ENCODE assay signal across 7 mouse cellular contexts in the genomic region with DNA sequence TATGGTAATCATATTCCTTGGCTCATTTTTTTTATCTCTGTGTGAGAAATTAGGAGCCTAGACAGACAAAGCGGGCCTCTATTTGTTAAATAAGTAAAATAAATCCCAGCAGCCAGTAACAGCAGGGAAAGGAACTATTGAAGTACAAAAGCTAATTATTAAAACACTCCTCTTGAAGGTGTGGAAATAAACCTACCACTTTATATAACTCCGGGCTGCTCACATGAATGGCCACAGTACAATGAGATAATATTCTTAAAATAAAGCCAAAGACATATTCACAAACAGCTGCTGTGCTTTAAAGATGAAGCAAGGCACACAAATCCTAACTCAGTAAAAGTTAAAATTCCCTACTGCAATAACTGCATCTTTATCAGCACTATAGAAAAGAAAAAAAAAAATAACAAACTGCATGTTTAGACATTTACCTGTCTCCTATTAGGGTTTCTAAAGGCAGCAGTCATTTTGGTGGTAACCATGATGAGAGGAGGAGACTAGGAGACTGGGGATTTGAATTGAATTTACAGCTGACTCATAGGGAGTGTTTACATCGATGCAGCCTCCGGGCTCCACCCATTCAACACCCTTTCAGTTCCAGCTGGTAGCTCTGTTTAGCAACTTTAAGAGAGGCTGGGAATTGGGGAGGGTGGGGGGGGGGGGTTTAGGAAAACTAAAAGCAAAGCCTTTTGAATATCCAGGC. TPM values are rescaled to one million over a fixed set of nuclear protein-coding genes. Genes with fewer than 3 reads are reported as not detected.
DNase-seq lines count a peak whose midpoint lies in the region; ATAC-seq and TF ChIP-seq lines count a peak whose summit lies in the region.

A gene (minus strand): TSS at position 547 of the 700 bp plus-strand sequence.

- no peak within 1 kb of the TSS for H3K27ac ChIP-seq in ES-E14 (ENCODE audit: insufficient read depth, low read depth, low read length, poor library complexity, severe bottlenecking)
- H3K27ac ChIP-seq in embryonic facial prominence, embryonic 15.5 days (replicated peaks): no peak within 1 kb of the TSS
- peak within 1 kb of the TSS; percentile 91 for H3K27ac ChIP-seq in heart, postnatal 0 days (ENCODE audit: low read depth)
- H3K27ac ChIP-seq in neural tube, embryonic 12.5 days: no peak within 1 kb of the TSS

- no peak for TF ChIP-seq CTCF in heart, postnatal 0 days (IDR thresholded peaks at IDR 0.05; ENCODE audit: low read depth)

- H3K4me2 ChIP-seq in embryonic facial prominence, embryonic 15.5 days (replicated peaks): no peak within 1 kb of the TSS
- peak within 1 kb of the TSS; percentile 48 for H3K4me2 ChIP-seq in heart, postnatal 0 days (ENCODE audit: low read depth, low read length)
- H3K4me2 ChIP-seq in neural tube, embryonic 12.5 days (replicated peaks): no peak within 1 kb of the TSS

- intact Hi-C loops in left cerebral cortex, postnatal 36 days (cut with DNase I): no loop called here

- 36% methylated on average over 4 of the region's 4 CpGs for WGBS in embryonic facial prominence, embryonic 15.5 days
- 21% methylated on average over 4 of the region's 4 CpGs for WGBS in heart, postnatal 0 days
- 40% methylated on average over 4 of the region's 4 CpGs for WGBS in neural tube, embryonic 12.5 days

- no peak for ATAC-seq in embryonic facial prominence, embryonic 15.5 days (ENCODE audit: insufficient number of reproducible peaks, low FRiP score, low TSS enrichment, low read depth)
- ATAC-seq in heart, postnatal 0 days (ENCODE audit: insufficient read depth, low read depth): peak; percentile 52; the same call in 1 of the 2 replicates
- ATAC-seq in neural tube, embryonic 12.5 days (ENCODE audit: low FRiP score, low read depth): no peak

- in situ Hi-C loops in ES-E14 (cut with MboI; ENCODE audit: low sequenced_read_pairs in 2 of 2, unreplicated experiment in 2 of 2): no loop called here

- H3K4me3 ChIP-seq in ES-E14 (ENCODE audit: insufficient read depth in 1 of 2, low read depth in 1 of 2, low read length in 2 of 2, poor library complexity in 1 of 2, severe bottlenecking in 1 of 2): no peak within 1 kb of the TSS
- no peak within 1 kb of the TSS for H3K4me3 ChIP-seq in embryonic facial prominence, embryonic 15.5 days (replicated peaks)
- H3K4me3 ChIP-seq in heart, postnatal 0 days (ENCODE audit: low read depth, low read length): peak within 1 kb of the TSS; percentile 17
- H3K4me3 ChIP-seq in neural tube, embryonic 12.5 days: no peak within 1 kb of the TSS

- no peaks in the 10 kb centered on the region for H3K4me1 ChIP-seq in ES-E14 (ENCODE audit: control insufficient read depth in 2 of 2, insufficient read depth in 2 of 2, low read length in 2 of 2, poor library complexity in 1 of 2)
- H3K4me1 ChIP-seq in embryonic facial prominence, embryonic 15.5 days: no peaks in the 10 kb centered on the region
- peaks cover 9% of the 10 kb centered on the region for H3K4me1 ChIP-seq in heart, postnatal 0 days (ENCODE audit: control insufficient read depth, insufficient read depth)
- no peaks in the 10 kb centered on the region for H3K4me1 ChIP-seq in neural tube, embryonic 12.5 days

- no peak within 1 kb of the TSS for H3K9ac ChIP-seq in ES-E14 (ENCODE audit: insufficient read depth, low read depth, low read length, poor library complexity, severe bottlenecking)
- H3K9ac ChIP-seq in embryonic facial prominence, embryonic 15.5 days: no peak within 1 kb of the TSS
- peak within 1 kb of the TSS; percentile 31 for H3K9ac ChIP-seq in heart, postnatal 0 days (replicated peaks; ENCODE audit: low read depth, low read length)
- no peak within 1 kb of the TSS for H3K9ac ChIP-seq in neural tube, embryonic 12.5 days

- H3K9me3 ChIP-seq in ES-E14 (ENCODE audit: control insufficient read depth, insufficient read depth, low read depth, low read length): no peaks in the 10 kb centered on the region
- no peaks in the 10 kb centered on the region for H3K9me3 ChIP-seq in embryonic facial prominence, embryonic 15.5 days (replicated peaks)
- H3K9me3 ChIP-seq in heart, postnatal 0 days (replicated peaks; ENCODE audit: control insufficient read depth, low read length): no peaks in the 10 kb centered on the region
- no peaks in the 10 kb centered on the region for H3K9me3 ChIP-seq in neural tube, embryonic 12.5 days

- no peak for TF ChIP-seq EP300 in heart, postnatal 0 days (IDR thresholded peaks at IDR 0.05; ENCODE audit: low read depth)

- H3K27me3 ChIP-seq in embryonic facial prominence, embryonic 15.5 days: no peaks in the 10 kb centered on the region
- no peaks in the 10 kb centered on the region for H3K27me3 ChIP-seq in heart, postnatal 0 days (ENCODE audit: control insufficient read depth, insufficient read depth, low read length)
- no peaks in the 10 kb centered on the region; the same call in 1 of the 2 replicates for H3K27me3 ChIP-seq in neural tube, embryonic 12.5 days (replicated peaks)

- H3K36me3 ChIP-seq in ES-E14 (ENCODE audit: control insufficient read depth, insufficient read depth, low read length, poor library complexity, severe bottlenecking): no peaks in the 10 kb centered on the region
- H3K36me3 ChIP-seq in embryonic facial prominence, embryonic 15.5 days: no peaks in the 10 kb centered on the region
- no peaks in the 10 kb centered on the region for H3K36me3 ChIP-seq in heart, postnatal 0 days (replicated peaks; ENCODE audit: control insufficient read depth, insufficient read depth, low read length)
- H3K36me3 ChIP-seq in neural tube, embryonic 12.5 days: no peaks in the 10 kb centered on the region

- peak; percentile 54 for DNase-seq in 416B (ENCODE audit: low read depth)
- no peak for DNase-seq in ES-E14 (ENCODE audit: low read depth, low spot score)
- DNase-seq in heart, postnatal 0 days (ENCODE audit: low spot score): peak; percentile 67
- no peak for DNase-seq in left cerebral cortex, postnatal 36 days (ENCODE audit: low spot score in 2 of 2)
- no peak for DNase-seq in thymus, postnatal 36 days

TF ChIP-seq in ES-E14, 5 proteins besides CTCF, POLR2A, EP300 and RAD21:
- TF ChIP-seq ZNF384 (IDR thresholded peaks at IDR 0.05; ENCODE audit: low read depth, low read length) (no peak), MAFK (IDR thresholded peaks at IDR 0.05; ENCODE audit: insufficient read depth, low read depth, low read length) (peak; percentile 75; the same call in 1 of the 2 replicates)

RNA-seq across cellular contexts. Expression of the gene that starts here (rescaled TPM):
- 35.8 and 44.1 TPM in 2 replicates for total RNA-seq in ES-E14 (2012; rRNA removed)
- 64.0 and 65.1 TPM in 2 replicates for polyA plus RNA-seq in embryonic facial prominence, embryonic 15.5 days (2015; fragmentation: Nextera tagmentation; extraction: Ambion mirVana)
- total RNA-seq in heart, postnatal 0 days (2014; rRNA removed; ENCODE audit: low replicate concordance): 55.9 and 66.6 TPM in 2 replicates
- 35.8 and 38.4 TPM in 2 replicates for polyA plus RNA-seq in heart, postnatal 0 days (2015; fragmentation: Nextera tagmentation; extraction: Ambion mirVana)
- 10 to 100 TPM; 73.4 to 88.4 TPM for total RNA-seq in left cerebral cortex, postnatal 36 days (2021)
- polyA plus RNA-seq in neural tube, embryonic 12.5 days (2016; fragmentation: Nextera tagmentation; extraction: Ambion mirVana): 55.1 and 59.4 TPM in 2 replicates

Comparison
In these comparisons a context has a peak if more than half of its experiments do, and no peak if none do; other contexts are left out.
1. DNase-seq: peak in 416B (single experiment) and heart, postnatal 0 days (single experiment); none in ES-E14 (single experiment), left cerebral cortex, postnatal 36 days (0 of 2) and thymus, postnatal 36 days (0 of 2).